In genomic region chr2:146061421-146062300, GRCm38 (mm10) we compare ENCODE assay signal across 12 mouse cellular contexts.
DNase-seq lines count a peak whose midpoint lies in the region; ATAC-seq and TF ChIP-seq lines count a peak whose summit lies in the region.
"Had no signal": no experiment of that assay in that cellular context is flagged by ENCODE, and none has a peak within 500 bp of the region (broad histone marks: within the 10 kb centered on the region; RNA-seq: fewer than 3 reads in every experiment).

No protein-coding gene starts in this region.

- no peaks in the 10 kb centered on the region for H3K9me3 ChIP-seq in lung, embryonic 14.5 days (ENCODE audit: low read depth, low read length)
- no peaks in the 10 kb centered on the region for H3K9me3 ChIP-seq in forebrain, embryonic 13.5 days (replicated peaks)
- H3K9me3 ChIP-seq in limb, embryonic 13.5 days = no peaks in the 10 kb centered on the region
- H3K9me3 ChIP-seq in stomach, embryonic 15.5 days = no peaks in the 10 kb centered on the region
- H3K9me3 ChIP-seq: liver, embryonic 13.5 days had no signal

- ATAC-seq in lung, embryonic 14.5 days (ENCODE audit: insufficient read depth) = no peak
- peak; percentile 60 for ATAC-seq in forebrain, embryonic 13.5 days
- ATAC-seq in limb, embryonic 13.5 days (ENCODE audit: low FRiP score, low read depth) = no peak
- ATAC-seq in stomach, embryonic 15.5 days (ENCODE audit: insufficient read depth, low FRiP score, low read depth) = no peak
- no peak for ATAC-seq in monocyte, adult 5-6 weeks (replicated peaks; ENCODE audit: insufficient number of reproducible peaks, low FRiP score, low TSS enrichment, poor library complexity, severe bottlenecking)

- no peak overlapping the region for H3K4me3 ChIP-seq in lung, embryonic 14.5 days (ENCODE audit: low read depth, low read length)
- H3K4me3 ChIP-seq in forebrain, embryonic 13.5 days = no peak overlapping the region
- no peak overlapping the region for H3K4me3 ChIP-seq in limb, embryonic 13.5 days
- H3K4me3 ChIP-seq in stomach, embryonic 15.5 days (replicated peaks) = no peak overlapping the region
- H3K4me3 ChIP-seq: liver, embryonic 13.5 days had no signal

- no peaks in the 10 kb centered on the region for H3K4me1 ChIP-seq in lung, embryonic 14.5 days (ENCODE audit: insufficient read depth)
- H3K4me1 ChIP-seq in forebrain, embryonic 13.5 days = peaks cover 63% of the 10 kb centered on the region
- H3K4me1 ChIP-seq in limb, embryonic 13.5 days = peaks cover 23% of the 10 kb centered on the region
- H3K4me1 ChIP-seq in stomach, embryonic 15.5 days = no peaks in the 10 kb centered on the region
- H3K4me1 ChIP-seq: liver, embryonic 13.5 days had no signal

- H3K9ac ChIP-seq in lung, embryonic 14.5 days = no peak overlapping the region
- H3K9ac ChIP-seq in forebrain, embryonic 13.5 days = peak overlapping the region; percentile 26; the same call in 1 of the 2 replicates
- no peak overlapping the region for H3K9ac ChIP-seq in limb, embryonic 13.5 days
- no peak overlapping the region for H3K9ac ChIP-seq in stomach, embryonic 15.5 days
- H3K9ac ChIP-seq: liver, embryonic 13.5 days had no signal

- no peaks in the 10 kb centered on the region for H3K27me3 ChIP-seq in lung, embryonic 14.5 days (ENCODE audit: insufficient read depth, low read length)
- H3K27me3 ChIP-seq in forebrain, embryonic 13.5 days = no peaks in the 10 kb centered on the region
- no peaks in the 10 kb centered on the region for H3K27me3 ChIP-seq in limb, embryonic 13.5 days
- H3K27me3 ChIP-seq in stomach, embryonic 15.5 days (replicated peaks) = no peaks in the 10 kb centered on the region
- H3K27me3 ChIP-seq: liver, embryonic 13.5 days had no signal

- WGBS in lung, embryonic 14.5 days = 58% methylated on average over 16 of the region's 16 CpGs
- 24% methylated on average over 16 of the region's 16 CpGs for WGBS in forebrain, embryonic 13.5 days
- 36% methylated on average over 16 of the region's 16 CpGs for WGBS in limb, embryonic 13.5 days
- WGBS in stomach, embryonic 15.5 days = 57% methylated on average over 16 of the region's 16 CpGs

- H3K4me2 ChIP-seq in lung, embryonic 14.5 days = peak overlapping the region; percentile 39
- peak overlapping the region; percentile 49 for H3K4me2 ChIP-seq in forebrain, embryonic 13.5 days
- peak overlapping the region; percentile 31 for H3K4me2 ChIP-seq in limb, embryonic 13.5 days (replicated peaks)
- H3K4me2 ChIP-seq in stomach, embryonic 15.5 days = peak overlapping the region; percentile 25; the same call in 1 of the 2 replicates
- H3K4me2 ChIP-seq: liver, embryonic 13.5 days had no signal

- no peak for TF ChIP-seq CTCF in lung, embryonic 14.5 days (IDR thresholded peaks at IDR 0.05; ENCODE audit: low read depth)

- DNase-seq in lung, embryonic 14.5 days = no peak
- DNase-seq in lung, postnatal 10 days = no peak
- DNase-seq in testis, postnatal 10 days (ENCODE audit: low spot score) = no peak
- DNase-seq: adrenal gland, postnatal 25 days; cerebellum, postnatal 36 days; kidney, adult 11 months; liver, embryonic 13.5 days; thymus, postnatal 25 days had no signal

- no peak overlapping the region for H3K27ac ChIP-seq in lung, embryonic 14.5 days (ENCODE audit: low read depth)
- H3K27ac ChIP-seq in forebrain, embryonic 13.5 days = peak overlapping the region; percentile 70
- no peak overlapping the region for H3K27ac ChIP-seq in limb, embryonic 13.5 days
- H3K27ac ChIP-seq in stomach, embryonic 15.5 days = no peak overlapping the region
- H3K27ac ChIP-seq: liver, embryonic 13.5 days had no signal

- H3K36me3 ChIP-seq in lung, embryonic 14.5 days (ENCODE audit: insufficient read depth) = no peaks in the 10 kb centered on the region
- no peaks in the 10 kb centered on the region for H3K36me3 ChIP-seq in forebrain, embryonic 13.5 days (ENCODE audit: poor library complexity, severe bottlenecking)
- H3K36me3 ChIP-seq in limb, embryonic 13.5 days = no peaks in the 10 kb centered on the region
- H3K36me3 ChIP-seq in stomach, embryonic 15.5 days = no peaks in the 10 kb centered on the region
- H3K36me3 ChIP-seq: liver, embryonic 13.5 days had no signal
